Mouse (Mus musculus): Measurements from ENCODE around the gene Prdm11. TPM values are rescaled to one million over a fixed set of nuclear protein-coding genes. Genes with fewer than 3 reads are reported as not detected.

Gene Prdm11
- polyA plus RNA-seq, 1 experiment from 2014 or later = 2.6 TPM

DNA sequence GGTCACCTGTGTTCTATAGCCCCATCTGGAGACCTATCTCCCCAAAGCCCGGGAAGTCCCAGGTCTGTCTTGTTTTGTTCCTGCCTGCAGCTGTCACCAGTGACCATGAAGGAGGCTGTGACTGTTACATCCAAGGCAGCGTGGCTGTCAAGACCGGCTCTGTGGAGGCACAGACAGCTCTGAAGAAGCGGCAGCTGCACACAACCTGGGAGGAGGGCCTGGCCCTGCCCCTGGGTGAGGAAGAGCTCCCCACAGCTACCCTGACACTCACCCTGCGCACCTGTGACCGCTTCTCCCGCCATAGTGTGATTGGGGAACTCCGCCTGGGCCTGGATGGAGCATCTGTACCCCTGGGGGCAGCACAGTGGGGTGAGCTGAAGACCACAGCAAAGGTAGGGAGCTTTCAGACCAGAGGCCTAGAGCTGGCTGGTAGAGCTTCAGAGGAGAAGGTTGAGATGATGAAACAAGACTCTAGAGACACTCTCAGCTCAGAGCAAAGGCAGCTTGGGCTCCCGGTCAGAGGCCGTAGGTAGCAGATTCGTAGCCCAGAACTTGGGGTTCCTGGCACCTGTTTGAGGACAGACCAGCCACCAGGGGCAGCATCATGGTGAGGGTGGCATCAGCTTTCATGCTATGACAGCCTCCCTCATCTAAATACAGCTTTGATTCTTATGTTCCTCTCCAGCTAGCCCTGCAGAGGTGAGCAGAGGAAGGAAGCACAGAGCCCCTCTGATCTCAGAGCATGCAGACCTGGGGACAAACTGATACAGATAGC is 100.0 kb downstream of the Prdm11 start:
- H3K9ac ChIP-seq (replicated peaks; ENCODE audit: low read length) = no peak overlapping the region
- H3K27me3 ChIP-seq (ENCODE audit: control insufficient read depth, insufficient read depth, low read length) = no peaks in the 10 kb centered on the region
- WGBS = 85% methylated on average over 11 of the region's 11 CpGs
- 0 out of 2 replicates have a peak, but pooled peaks cover 8% of the 10 kb centered on the region for H3K36me3 ChIP-seq (ENCODE audit: control insufficient read depth, insufficient read depth, low read length)
- H3K4me2 ChIP-seq (ENCODE audit: low read length) = no peak overlapping the region
- no peak overlapping the region for H3K4me3 ChIP-seq (replicated peaks; ENCODE audit: low read depth, low read length)
- no peak overlapping the region for H3K27ac ChIP-seq (replicated peaks; ENCODE audit: low read depth, low read length)
- no peaks in the 10 kb centered on the region for H3K9me3 ChIP-seq (ENCODE audit: control insufficient read depth, low read length)
- DNase-seq = no peak
- H3K4me1 ChIP-seq (ENCODE audit: control insufficient read depth, insufficient read depth, low read length) = peaks cover 6% of the 10 kb centered on the region
- ATAC-seq (ENCODE audit: low FRiP score, low TSS enrichment) = no peak

- DNase-seq (no peak), ATAC-seq (ENCODE audit: low FRiP score, low TSS enrichment) (no peak)
- Histone ChIP-seq H3K9me3 (ENCODE audit: control insufficient read depth, low read length) (no peaks in the 10 kb centered on the region), H3K9ac (replicated peaks; ENCODE audit: low read length) (no peak overlapping the region), H3K27ac (replicated peaks; ENCODE audit: low read depth, low read length) (no peak overlapping the region), H3K4me2 (ENCODE audit: low read length) (no peak overlapping the region), H3K4me1 (ENCODE audit: control insufficient read depth, insufficient read depth, low read length) (peaks cover 6% of the 10 kb centered on the region), H3K27me3 (ENCODE audit: control insufficient read depth, insufficient read depth, low read length) (no peaks in the 10 kb centered on the region), H3K36me3 (ENCODE audit: control insufficient read depth, insufficient read depth, low read length) (0 out of 2 replicates have a peak, but pooled peaks cover 8% of the 10 kb centered on the region), H3K4me3 (replicated peaks; ENCODE audit: low read depth, low read length) (no peak overlapping the region)
- WGBS = 91% methylated on average over 11 of the region's 11 CpGs
These were observed 100.7 kb downstream of the Prdm11 start for GRCm38 (mm10) chr2:92945125-92945746.

GRCm38 (mm10) chr2:92944356-92944755 is 101.6 kb downstream of the Prdm11 start:
- no peak for DNase-seq
- H3K4me2 ChIP-seq (ENCODE audit: low read length) = no peak overlapping the region
- no peaks in the 10 kb centered on the region for H3K9me3 ChIP-seq (ENCODE audit: control insufficient read depth, low read length)
- H3K4me3 ChIP-seq (replicated peaks; ENCODE audit: low read depth, low read length) = no peak overlapping the region
- ATAC-seq (ENCODE audit: low FRiP score, low TSS enrichment) = no peak
- 77% methylated on average over 3 of the region's 3 CpGs for WGBS
- H3K4me1 ChIP-seq (ENCODE audit: control insufficient read depth, insufficient read depth, low read length) = peaks cover 6% of the 10 kb centered on the region
- no peak overlapping the region for H3K27ac ChIP-seq (replicated peaks; ENCODE audit: low read depth, low read length)
- H3K36me3 ChIP-seq (ENCODE audit: control insufficient read depth, insufficient read depth, low read length) = 0 out of 2 replicates have a peak, but pooled peaks cover 8% of the 10 kb centered on the region
- no peak overlapping the region for H3K9ac ChIP-seq (replicated peaks; ENCODE audit: low read length)
- H3K27me3 ChIP-seq (ENCODE audit: control insufficient read depth, insufficient read depth, low read length) = no peaks in the 10 kb centered on the region

DNA sequence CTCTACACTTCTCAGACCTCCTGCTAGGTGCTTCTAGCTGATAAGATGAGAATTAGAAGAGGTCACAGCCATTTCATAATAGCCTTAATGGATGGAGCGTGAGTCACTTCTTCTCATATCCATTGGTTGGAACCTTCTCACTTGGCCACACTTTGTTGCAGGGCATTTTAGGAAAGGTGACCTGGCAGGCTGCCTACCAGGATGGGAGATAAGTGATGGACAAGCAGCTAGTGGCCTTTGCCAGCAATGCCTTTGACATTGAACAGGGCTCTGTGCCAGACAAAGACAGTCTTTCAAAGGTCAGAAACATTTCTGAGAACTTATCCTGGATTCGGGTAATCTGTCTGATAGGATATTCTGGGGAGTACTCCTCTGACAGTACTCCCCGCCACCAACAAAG is 102.6 kb downstream of the Prdm11 start:
- DNase-seq = no peak
- H3K27ac ChIP-seq (replicated peaks; ENCODE audit: low read depth, low read length) = no peak overlapping the region
- no peak overlapping the region for H3K4me3 ChIP-seq (replicated peaks; ENCODE audit: low read depth, low read length)
- 90% methylated on average over 3 of the region's 3 CpGs for WGBS
- no peaks in the 10 kb centered on the region for H3K27me3 ChIP-seq (ENCODE audit: control insufficient read depth, insufficient read depth, low read length)
- no peak for ATAC-seq (ENCODE audit: low FRiP score, low TSS enrichment)
- H3K9ac ChIP-seq (replicated peaks; ENCODE audit: low read length) = no peak overlapping the region
- no peak overlapping the region for H3K4me2 ChIP-seq (ENCODE audit: low read length)
- H3K9me3 ChIP-seq (ENCODE audit: control insufficient read depth, low read length) = no peaks in the 10 kb centered on the region
- peaks cover 6% of the 10 kb centered on the region for H3K4me1 ChIP-seq (ENCODE audit: control insufficient read depth, insufficient read depth, low read length)
- 0 out of 2 replicates have a peak, but pooled peaks cover 8% of the 10 kb centered on the region for H3K36me3 ChIP-seq (ENCODE audit: control insufficient read depth, insufficient read depth, low read length)

GRCm38 (mm10) chr2:92941463-92941862 is 104.5 kb downstream of the Prdm11 start:
- 81% methylated on average over 3 of the region's 3 CpGs for WGBS

DNA sequence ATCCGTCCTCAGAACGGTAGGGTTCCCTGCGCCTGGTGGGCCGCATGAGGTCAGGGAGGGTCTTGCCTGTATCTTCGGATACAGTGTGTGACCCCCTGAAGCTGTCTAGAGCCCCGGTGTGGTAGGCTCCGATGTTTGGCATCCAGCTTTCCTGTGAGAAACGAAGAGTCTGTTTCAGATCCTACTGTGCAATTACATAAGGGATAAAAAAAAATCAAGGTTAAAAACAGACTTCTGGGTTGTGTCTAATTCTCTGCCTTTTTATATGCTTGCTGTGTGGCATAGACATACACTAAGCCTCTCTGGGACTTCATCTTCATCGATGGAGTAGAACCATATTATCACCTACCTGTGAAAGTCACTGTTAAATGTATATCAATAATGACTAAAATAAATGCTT is 105.0 kb downstream of the Prdm11 start:
- DNase-seq (no peak), ATAC-seq (ENCODE audit: low FRiP score, low TSS enrichment) (no peak)
- Histone ChIP-seq H3K4me1 (ENCODE audit: control insufficient read depth, insufficient read depth, low read length) (no peaks in the 10 kb centered on the region), H3K9ac (replicated peaks; ENCODE audit: low read length) (no peak overlapping the region), H3K27ac (replicated peaks; ENCODE audit: low read depth, low read length) (no peak overlapping the region), H3K4me2 (ENCODE audit: low read length) (no peak overlapping the region), H3K27me3 (ENCODE audit: control insufficient read depth, insufficient read depth, low read length) (no peaks in the 10 kb centered on the region), H3K4me3 (replicated peaks; ENCODE audit: low read depth, low read length) (no peak overlapping the region), H3K9me3 (ENCODE audit: control insufficient read depth, low read length) (no peaks in the 10 kb centered on the region), H3K36me3 (ENCODE audit: control insufficient read depth, insufficient read depth, low read length) (0 out of 2 replicates have a peak, but pooled peaks cover 5% of the 10 kb centered on the region)
- WGBS = 89% methylated on average over 9 of the region's 9 CpGs

More at GRCm38 (mm10) chr2:92941463-92941862, 104.5 kb downstream of the Prdm11 start:
- Histone ChIP-seq H3K4me1 (ENCODE audit: control insufficient read depth, insufficient read depth, low read length) (no peaks in the 10 kb centered on the region), H3K9ac (replicated peaks; ENCODE audit: low read length) (no peak overlapping the region), H3K27ac (replicated peaks; ENCODE audit: low read depth, low read length) (no peak overlapping the region), H3K4me2 (ENCODE audit: low read length) (no peak overlapping the region), H3K9me3 (ENCODE audit: control insufficient read depth, low read length) (no peaks in the 10 kb centered on the region), H3K4me3 (replicated peaks; ENCODE audit: low read depth, low read length) (no peak overlapping the region), H3K27me3 (ENCODE audit: control insufficient read depth, insufficient read depth, low read length) (no peaks in the 10 kb centered on the region), H3K36me3 (ENCODE audit: control insufficient read depth, insufficient read depth, low read length) (0 out of 2 replicates have a peak, but pooled peaks cover 6% of the 10 kb centered on the region)
- ATAC-seq (ENCODE audit: low FRiP score, low TSS enrichment) = no peak
- DNase-seq = no peak

GRCm38 (mm10) chr2:92938827-92939226 is 107.1 kb downstream of the Prdm11 start:
- ATAC-seq (ENCODE audit: low FRiP score, low TSS enrichment) = no peak
- Histone ChIP-seq H3K9me3 (ENCODE audit: control insufficient read depth, low read length) (no peaks in the 10 kb centered on the region), H3K27ac (replicated peaks; ENCODE audit: low read depth, low read length) (no peak overlapping the region), H3K4me2 (ENCODE audit: low read length) (no peak overlapping the region), H3K9ac (replicated peaks; ENCODE audit: low read length) (no peak overlapping the region), H3K4me1 (ENCODE audit: control insufficient read depth, insufficient read depth, low read length) (peaks cover 15% of the 10 kb centered on the region), H3K4me3 (replicated peaks; ENCODE audit: low read depth, low read length) (no peak overlapping the region), H3K27me3 (ENCODE audit: control insufficient read depth, insufficient read depth, low read length) (no peaks in the 10 kb centered on the region), H3K36me3 (ENCODE audit: control insufficient read depth, insufficient read depth, low read length) (0 out of 2 replicates have a peak, but pooled peaks cover 5% of the 10 kb centered on the region)
- no peak for DNase-seq
- WGBS = 93% methylated on average over 6 of the region's 7 CpGs

DNA sequence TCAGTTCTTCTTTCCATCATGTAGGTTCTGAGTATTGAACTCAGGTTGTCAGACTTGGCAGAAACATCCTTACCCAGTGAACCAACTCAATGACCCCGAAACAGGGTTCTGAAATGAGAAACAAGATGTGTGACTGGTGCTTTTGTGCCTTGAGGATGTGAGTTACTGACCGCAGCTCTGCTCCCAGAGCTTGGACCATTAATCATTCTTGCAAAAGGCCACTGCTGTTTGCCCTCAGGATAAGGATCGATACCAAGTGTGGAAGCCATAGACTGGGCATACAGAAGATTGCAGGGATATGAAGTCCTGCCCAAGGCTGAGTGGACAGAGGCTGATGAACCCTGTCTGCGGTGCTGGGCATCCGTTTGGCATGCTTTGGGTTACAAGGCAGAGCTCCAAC is 107.9 kb downstream of the Prdm11 start:
- ATAC-seq (ENCODE audit: low FRiP score, low TSS enrichment) (no peak), DNase-seq (no peak)
- H3K9ac ChIP-seq (replicated peaks; ENCODE audit: low read length) = no peak overlapping the region
- H3K27me3 ChIP-seq (ENCODE audit: control insufficient read depth, insufficient read depth, low read length) = no peaks in the 10 kb centered on the region
- no peak overlapping the region for H3K4me2 ChIP-seq (ENCODE audit: low read length)
- WGBS = 94% methylated on average over 5 of the region's 5 CpGs
- 0 out of 2 replicates have a peak, but pooled peaks cover 3% of the 10 kb centered on the region for H3K36me3 ChIP-seq (ENCODE audit: control insufficient read depth, insufficient read depth, low read length)
- H3K27ac ChIP-seq (replicated peaks; ENCODE audit: low read depth, low read length) = no peak overlapping the region
- peaks cover 15% of the 10 kb centered on the region for H3K4me1 ChIP-seq (ENCODE audit: control insufficient read depth, insufficient read depth, low read length)
- H3K4me3 ChIP-seq (replicated peaks; ENCODE audit: low read depth, low read length) = no peak overlapping the region
- H3K9me3 ChIP-seq (ENCODE audit: control insufficient read depth, low read length) = no peaks in the 10 kb centered on the region
